Mouse (Mus musculus) liver, embryonic 14.5 days (tissue): ENCODE data around the gene Rinl.

ENCODE experiments used
- CTCF ChIP-seq: IDR thresholded peaks from 2 replicates; pipeline ENCODE4 v1.5.1; 2016; ENCODE audit warnings: antibody characterized with exemption, low read depth, control low read depth
- EP300 ChIP-seq: IDR thresholded peaks from 2 replicates; pipeline ENCODE4 v1.6.1; 2016; ENCODE audit warnings: antibody characterized with exemption, low read depth

- TF ChIP-seq CTCF: no peak
- TF ChIP-seq EP300: no peak
These were observed 32.6 kb downstream of the Rinl start for GRCm38 (mm10) chr7:28821261-28821831.
